Mouse (Mus musculus): ENCODE measurements around the gene Il19. TPM values are rescaled to one million over a fixed set of nuclear protein-coding genes. Genes with fewer than 3 reads are reported as not detected.

Gene Il19
- total RNA-seq (2021): not detected

DNA sequence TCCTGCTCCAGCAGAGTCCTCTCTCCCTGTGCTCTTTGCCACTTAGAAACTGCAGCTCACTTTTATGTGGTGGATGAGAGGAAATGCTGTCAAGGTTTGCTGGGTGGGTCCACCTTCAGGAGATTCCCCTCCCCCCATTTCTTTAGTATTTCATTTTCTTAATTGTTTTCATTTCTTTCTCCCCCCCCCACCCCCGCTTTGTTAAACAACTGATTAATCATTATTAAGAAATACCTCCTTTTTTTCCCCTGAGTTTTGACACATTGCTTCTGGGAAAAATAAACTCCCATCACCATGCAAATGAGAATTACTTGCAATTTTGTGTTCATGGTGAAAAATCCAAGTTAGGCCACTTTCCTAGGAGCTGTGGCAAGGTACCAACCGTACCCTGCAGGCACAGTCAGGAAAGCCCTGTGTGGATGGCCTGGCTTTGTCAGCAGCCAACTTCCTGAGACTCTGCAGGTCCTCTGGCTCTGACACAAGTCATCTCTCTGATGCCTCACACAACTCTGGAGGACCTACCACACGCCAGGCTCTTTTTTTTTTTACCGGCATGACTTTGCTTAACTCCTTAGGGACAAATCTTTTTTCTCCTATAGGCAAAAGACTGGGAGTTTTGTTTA, at the start of gene Il19:
Gene Il19, minus strand, starts transcription at position 51 of the 623 bp plus-strand sequence.
- no peak for DNase-seq (ENCODE audit: low spot score in 2 of 2)
- intact Hi-C loops (cut with DNase I): no loop called here

DNA sequence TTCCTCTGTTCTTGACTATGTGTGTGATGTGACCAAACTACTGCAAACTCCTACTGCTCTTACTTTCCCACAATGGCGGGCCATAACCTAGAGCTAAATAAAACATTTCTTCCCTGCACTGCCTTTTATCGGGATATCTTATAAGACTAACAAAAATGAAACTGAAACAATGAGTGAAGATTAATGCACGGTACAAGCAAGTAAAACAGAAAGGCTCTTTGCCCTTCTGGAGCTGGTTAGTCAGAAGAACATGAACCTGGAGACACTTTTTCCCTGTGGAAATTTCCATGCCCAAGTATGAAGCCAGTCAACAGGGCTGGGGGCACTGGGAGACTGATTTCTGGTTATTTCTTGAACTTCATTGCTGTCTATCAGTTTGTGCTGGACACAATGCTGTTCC, 49.4 kb upstream of the Il19 start:
- no peak for DNase-seq (ENCODE audit: low spot score in 2 of 2)
- intact Hi-C loops (cut with DNase I): loop anchor here (5.0 kb wide), 1 partner anchor 63 kb away; no protein-coding TSS in a partner anchor

DNA sequence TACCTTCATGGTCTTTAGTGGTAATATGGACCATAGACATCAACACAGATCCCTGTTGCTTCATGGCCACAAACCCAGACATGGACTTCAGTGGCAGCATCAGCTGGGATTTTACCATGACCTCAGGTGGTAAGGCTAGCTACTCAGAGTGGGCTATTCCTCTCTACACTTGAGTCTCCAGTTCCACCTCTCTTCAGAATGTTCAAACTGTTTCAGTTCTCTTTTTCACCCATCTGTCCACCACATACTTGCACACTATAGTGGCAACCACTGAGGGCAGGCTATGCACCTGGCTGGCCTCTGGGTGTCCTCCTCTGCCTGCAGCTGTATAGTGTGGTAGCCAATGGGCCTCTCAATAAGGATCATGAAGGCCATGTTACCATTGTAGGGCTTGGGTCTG, 47.5 kb upstream of the Il19 start:
- DNase-seq (ENCODE audit: low spot score in 2 of 2): no peak
- intact Hi-C loops (cut with DNase I): loop anchor here (5.0 kb wide), 1 partner anchor 65 kb away; no protein-coding TSS in a partner anchor

DNA sequence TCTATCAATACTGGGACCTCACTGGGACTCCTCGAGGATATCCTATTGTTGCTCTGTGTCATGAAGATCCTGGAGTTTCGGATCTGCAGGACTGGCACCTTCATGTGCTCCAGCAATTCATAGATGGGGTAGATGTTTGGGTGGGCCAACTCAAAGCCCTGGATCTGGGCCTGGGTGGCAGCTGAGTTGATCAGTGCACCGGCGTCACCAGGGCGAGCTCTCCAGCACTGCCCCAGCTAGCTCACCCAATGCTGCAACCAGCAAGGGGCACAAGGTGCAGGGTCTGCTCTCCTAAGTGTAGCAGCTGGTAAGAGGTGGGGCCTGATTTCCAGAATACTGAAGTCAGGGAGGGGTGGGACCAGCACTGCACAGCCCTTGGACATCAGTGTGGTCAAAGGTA, 47.1 kb upstream of the Il19 start:
- intact Hi-C loops (cut with DNase I): loop anchor here (5.0 kb wide), 1 partner anchor 65 kb away; no protein-coding TSS in a partner anchor
- DNase-seq (ENCODE audit: low spot score in 2 of 2): no peak

DNA sequence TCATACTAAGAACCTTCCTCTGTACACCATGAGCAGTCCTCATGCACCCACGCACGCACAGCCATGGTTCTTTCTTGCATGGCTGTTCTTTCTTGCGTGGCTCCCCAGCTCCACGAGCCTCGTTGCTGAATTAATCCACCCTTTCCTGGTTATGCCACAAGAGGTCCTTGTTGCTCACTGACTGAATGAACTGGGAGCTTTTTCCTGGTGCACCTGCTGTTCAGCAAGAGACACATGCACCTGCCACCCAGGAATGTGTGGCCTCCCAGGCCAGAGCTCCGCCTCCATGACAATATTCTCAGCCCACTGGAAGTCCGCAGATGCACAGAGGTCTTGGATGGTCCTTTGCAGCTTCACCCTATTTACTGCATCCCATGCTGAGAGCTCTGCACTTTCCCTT, 44.5 kb upstream of the Il19 start:
- no peak for DNase-seq (ENCODE audit: low spot score in 2 of 2)
- intact Hi-C loops (cut with DNase I): loop anchor here (5.0 kb wide), 1 partner anchor 107 kb away; no protein-coding TSS in a partner anchor

DNA sequence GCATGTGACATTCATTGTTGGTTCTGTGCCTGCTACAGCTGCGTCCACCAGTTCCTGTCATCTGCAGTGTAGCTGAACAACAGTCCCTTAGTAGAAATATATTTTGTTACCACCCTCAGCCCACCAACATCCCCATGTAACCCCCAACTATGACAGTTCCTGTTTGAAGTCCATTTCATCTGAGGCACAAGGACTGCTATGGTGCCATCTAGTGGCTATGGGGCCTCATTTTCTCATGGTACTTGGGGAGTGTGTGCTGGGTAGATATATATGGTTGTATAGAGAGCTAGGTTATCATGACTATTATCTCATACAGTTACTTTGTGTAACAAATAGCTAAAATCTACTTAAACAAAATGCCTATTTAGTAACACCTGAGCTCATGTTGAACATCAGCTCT, 39.5 kb upstream of the Il19 start:
- peak in 1 of 2 experiments; percentile 18 for DNase-seq (ENCODE audit: low spot score in 2 of 2)
- intact Hi-C loops (cut with DNase I): no loop called here

DNA sequence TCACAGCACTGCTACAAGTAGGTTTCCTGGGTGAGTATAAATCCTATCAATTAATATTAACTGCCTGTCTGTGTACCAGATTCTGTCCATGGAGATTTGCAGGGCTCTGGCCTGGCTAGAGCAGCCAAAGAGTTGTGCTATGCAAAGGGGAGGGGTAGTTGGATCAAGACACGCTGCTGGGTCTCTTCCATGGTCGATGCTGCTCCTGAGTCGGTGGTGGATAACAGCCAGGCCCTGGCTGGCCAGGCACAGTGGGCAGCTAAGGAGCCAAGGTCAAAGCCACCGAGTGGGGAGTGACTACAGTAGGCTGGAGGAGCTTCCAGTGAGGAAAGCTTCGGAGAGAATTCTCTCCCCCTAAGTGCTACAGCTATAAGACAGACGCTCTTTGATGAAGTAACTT, 24.0 kb upstream of the Il19 start:
- no peak for DNase-seq (ENCODE audit: low spot score in 2 of 2)
- intact Hi-C loops (cut with DNase I): no loop called here

DNA sequence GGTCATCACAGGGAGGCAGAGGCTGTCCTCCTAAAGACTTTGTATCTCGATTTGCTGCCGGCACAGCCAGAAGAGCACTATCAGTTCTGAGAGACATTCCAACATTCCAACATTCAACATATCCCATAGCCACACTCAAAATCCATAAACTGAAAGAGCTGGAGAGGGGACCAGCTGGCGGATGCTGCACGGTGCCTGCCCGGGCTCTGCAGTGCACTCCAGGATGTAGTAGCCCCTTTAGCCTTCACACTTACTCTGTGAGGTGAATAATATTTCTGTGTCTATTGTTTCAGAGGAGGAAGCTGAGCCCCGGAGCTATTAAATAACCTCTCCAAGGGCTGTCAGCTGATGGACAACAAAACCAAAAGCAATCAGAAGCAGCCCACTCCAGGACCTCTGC, 7.0 kb upstream of the Il19 start:
- intact Hi-C loops (cut with DNase I): no loop called here
- no peak for DNase-seq (ENCODE audit: low spot score in 2 of 2)

DNA sequence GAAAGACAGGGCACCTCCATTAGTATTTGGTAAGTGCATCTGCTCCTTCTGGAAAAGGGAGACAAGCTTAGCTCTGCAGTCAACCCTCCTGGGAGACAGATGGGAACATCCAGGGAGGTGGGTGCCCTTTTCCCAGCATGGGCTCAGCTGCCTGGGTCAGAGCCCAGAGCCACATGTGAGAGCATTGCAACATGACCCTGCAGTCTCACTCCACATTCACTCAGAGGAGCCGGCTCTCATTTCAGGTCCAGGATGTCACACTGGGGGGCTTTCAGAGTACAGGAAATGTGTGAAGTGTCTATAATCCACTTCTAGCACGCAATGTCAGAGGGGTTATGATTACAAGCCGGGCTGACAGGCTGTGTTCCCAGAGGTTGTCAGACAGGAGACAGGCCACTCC, 1.9 kb upstream of the Il19 start:
- intact Hi-C loops (cut with DNase I): no loop called here

DNA sequence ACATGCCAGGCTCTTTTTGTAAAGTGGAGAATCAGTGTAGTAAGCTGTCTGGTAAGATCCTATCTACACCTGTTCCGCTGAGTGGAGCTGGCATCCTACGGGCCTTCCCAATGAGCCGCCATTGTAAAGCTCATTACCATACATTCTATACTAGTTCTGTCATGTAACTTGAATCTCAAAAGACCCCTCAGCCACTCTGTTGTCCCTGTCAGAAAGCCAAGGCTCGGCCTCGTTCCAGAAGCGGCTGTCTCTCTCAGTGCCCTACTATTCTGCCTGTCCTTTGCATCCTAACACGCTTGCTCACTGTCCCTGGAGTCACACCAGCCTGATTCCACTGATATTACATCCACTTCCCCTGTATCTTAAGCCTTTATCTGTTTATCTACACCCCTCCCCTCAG, 1.7 kb downstream of the Il19 start:
- intact Hi-C loops (cut with DNase I): no loop called here
- no peak for DNase-seq (ENCODE audit: low spot score in 2 of 2)

More for the DNA sequence above, 1.9 kb upstream of the Il19 start:
- no peak for DNase-seq (ENCODE audit: low spot score in 2 of 2)

DNA sequence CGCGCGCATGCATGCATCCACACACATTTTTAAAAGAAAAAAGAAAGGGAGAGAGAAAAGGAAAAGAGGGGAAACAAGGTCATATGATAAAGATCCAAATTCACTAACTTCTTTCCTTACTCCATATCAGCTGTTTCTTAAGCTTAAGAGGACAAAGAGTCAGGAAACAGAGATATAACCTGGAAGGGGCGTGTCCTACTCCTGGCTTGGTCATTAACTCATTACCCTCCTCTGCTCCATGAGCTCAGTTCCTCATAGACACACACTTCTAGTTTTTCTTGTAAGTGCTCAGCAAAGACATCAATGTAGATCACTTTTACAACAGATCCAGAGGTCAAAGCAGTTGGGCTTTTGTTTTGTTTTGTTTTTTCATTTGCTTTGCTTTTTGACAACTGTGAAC, 2.7 kb downstream of the Il19 start:
- intact Hi-C loops (cut with DNase I): no loop called here
- DNase-seq (ENCODE audit: low spot score in 2 of 2): no peak

DNA sequence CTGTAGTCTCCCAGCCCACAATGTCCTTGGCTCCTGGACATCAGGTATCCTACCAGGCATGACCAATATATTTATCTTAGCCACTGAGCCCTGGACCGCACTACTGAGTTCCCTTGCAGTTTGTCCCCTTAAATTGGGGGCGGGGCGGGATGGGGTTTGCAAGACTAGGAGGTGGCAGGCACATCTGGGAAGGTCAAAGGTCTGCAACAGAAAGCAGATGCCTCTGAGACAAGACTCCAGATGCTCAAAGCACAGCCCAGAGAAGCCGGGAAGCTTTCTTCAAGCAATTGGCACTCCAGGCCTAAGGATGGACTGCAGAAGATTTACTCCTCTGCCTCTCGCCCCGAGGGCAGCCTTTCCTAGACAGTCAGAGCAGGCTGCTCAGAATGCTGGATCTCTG, 3.6 kb downstream of the Il19 start:
- intact Hi-C loops (cut with DNase I): no loop called here
- no peak for DNase-seq (ENCODE audit: low spot score in 2 of 2)

DNA sequence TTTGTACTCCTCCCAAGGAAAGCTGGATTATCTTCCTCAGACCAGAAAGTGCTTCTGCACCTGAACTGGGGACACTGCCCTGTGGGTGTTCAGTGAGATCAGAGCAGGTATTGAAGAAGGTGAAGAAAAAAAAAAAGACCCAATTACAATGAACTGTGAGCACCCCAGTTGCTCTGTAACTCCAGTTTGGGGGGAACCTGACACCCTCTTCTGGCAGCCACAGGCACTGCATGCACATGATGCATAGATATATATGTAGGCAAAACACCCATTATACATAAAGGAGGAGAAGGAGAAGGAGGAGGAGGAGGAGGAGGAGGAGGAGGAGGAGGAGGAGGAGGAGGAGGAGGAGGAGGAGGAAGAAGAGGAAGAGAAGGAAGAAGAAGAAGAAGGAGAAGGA, 13.4 kb downstream of the Il19 start:
- DNase-seq (ENCODE audit: low spot score in 2 of 2): no peak

DNA sequence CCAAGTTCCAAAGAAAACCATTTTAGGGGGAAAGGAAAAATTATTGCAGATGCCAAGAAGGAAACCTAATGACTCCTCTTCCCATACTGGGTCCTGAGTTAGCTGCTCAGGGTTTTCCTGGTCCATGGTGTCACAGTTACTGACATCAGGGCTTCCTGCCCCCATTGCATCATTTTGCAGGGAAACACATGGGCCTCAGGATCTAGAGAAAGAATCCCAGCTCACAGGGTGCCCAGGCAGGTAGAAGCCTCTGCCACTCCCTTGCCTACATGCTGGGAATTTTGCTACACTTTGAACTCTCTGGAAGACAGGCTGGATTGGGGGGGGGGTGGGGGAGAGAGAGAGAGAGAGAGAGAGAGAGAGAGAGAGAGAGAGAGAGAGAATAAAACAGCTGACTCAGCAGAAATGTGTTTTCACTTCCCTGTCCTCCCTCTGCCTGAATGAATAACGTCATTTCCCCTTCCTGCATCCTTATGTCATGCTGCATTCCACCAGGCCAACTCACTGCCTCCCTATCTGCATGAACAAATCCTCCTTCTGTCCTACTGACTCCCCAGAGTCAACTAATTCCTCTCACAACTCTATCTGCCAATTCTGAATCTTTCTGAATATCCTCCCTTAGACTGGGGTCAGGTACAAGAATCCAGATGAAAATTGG, 21.5 kb downstream of the Il19 start:
- intact Hi-C loops (cut with DNase I): no loop called here
- DNase-seq (ENCODE audit: low spot score in 2 of 2): no peak

More for the DNA sequence above, 13.4 kb downstream of the Il19 start:
- intact Hi-C loops (cut with DNase I): no loop called here

DNA sequence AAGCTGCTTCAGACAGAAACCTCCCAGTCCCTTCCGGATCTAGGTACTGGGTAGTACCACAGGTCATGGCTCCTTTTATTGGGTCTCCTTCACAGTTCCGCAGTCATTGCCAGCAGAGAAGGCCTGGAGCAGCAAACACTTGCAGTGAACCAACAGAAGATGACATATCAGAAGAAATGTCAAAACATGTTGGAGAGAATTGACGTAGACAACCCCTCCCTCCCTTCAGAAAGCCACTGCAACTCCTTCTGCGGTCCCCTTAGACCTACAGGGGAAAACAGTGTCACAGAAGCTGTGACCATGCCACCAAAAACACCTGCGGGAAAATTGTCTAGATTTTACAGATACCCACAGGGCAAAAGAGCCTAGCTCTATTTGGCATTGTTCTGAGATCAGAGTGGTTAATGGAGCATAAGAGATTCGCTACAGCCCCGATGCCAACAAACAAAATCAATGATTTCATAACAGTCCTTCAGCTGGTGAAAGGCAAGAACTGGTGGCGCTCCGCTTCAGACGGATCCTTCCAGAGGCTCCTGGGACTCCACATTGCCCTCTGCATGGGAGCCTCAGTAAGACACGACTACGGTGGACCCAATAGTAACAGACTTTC, 28.4 kb downstream of the Il19 start, which contains the start of gene Il20:
Gene Il20, minus strand, starts transcription at position 51 of the 610 bp plus-strand sequence.
- intact Hi-C loops (cut with DNase I): no loop called here
- DNase-seq (ENCODE audit: low spot score in 2 of 2): no peak

DNA sequence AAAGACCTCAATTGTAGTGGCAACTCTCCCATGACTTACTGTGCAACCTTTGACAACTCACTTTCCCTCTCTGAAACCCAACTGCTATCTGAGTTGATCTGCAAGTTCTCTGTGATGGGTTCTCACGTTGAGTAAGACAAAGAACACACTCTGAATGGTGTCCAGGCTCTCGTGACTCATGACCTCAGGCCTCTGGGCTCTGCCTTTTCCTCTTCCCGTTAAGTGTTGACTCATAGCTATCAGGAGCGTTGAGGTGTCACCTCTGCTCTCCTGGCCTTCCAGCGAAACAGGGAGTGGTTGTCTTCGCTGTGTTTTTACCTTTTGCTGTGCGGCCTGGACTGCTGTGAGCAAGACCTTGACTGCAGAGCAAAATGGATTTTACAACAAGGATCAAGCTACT, 37.4 kb downstream of the Il19 start:
- DNase-seq (ENCODE audit: low spot score in 2 of 2): no peak
- intact Hi-C loops (cut with DNase I): no loop called here

DNA sequence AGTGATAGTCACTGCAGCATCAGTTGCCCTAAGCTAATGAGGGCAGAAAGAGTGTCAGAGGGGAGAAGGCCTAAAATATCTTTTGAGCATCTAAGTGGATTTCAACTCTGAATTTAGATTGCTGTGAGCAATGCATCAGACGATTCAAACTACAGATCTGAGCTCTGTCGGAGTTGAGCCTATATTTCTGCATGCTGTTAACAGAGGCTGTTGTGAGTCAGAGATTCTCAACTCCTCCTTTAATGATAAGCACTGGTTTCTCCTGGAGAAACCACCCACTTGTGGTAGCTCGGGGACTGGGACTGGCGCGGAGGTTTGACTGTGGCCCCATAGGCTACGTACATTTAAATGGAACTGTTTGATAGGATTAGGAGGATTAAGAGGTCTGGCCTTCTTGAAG, 45.4 kb downstream of the Il19 start:
- intact Hi-C loops (cut with DNase I): no loop called here
- DNase-seq (ENCODE audit: low spot score in 2 of 2): no peak

DNA sequence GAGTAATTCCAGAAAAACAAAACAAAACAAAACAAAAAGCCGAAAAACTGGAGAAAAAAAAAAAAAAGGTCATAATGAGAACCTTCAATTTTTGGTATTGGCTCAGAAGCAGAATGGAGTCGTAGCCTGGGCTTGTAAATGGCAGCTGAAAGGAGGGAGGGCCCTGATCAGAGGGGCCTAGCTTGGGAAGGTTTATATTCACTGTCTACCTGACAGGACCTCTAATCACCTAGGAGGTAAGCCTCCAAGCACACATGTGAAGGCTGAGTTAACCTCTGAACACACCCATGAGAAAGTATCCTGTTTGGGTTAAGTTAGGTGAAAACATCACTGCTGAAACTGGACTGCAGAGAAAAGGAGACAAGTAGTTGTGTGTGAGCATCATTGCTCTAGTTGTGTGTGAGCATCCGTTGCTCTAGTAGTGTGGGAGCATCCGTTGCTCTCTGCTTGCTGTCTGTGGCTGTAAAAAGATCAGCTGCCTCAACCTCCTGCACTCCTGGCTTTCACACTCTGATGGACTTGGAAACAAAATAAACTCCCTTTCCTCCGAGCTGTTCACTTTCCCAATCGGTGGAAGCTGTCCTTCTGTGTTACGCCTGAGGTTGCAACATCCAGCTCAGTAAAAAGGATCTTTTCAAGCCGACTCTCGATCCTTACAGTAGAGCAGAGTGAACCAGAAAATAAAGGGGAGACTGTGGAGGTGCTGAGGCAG, 46.4 kb downstream of the Il19 start:
- DNase-seq (ENCODE audit: low spot score in 2 of 2): no peak
- intact Hi-C loops (cut with DNase I): no loop called here

DNA sequence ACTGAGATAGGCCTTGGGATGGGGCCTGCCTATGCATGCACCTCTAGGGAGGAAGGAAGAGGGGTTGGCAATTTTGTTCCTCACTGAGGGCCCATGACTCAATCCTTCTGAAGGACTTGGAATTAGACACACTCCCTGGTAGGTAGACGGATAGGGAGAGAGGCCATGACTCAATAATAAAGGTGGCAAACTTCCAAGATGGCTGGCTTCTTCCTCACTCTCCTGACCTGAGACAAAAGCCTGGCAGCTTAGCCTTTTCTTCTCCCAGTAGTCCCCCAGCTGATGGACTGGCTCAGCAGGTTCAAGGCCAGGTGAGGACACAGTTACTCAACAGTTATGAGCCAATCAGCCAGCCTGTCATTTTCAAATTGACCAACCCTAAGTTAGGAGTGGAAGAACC, 47.5 kb downstream of the Il19 start:
- intact Hi-C loops (cut with DNase I): no loop called here

DNA sequence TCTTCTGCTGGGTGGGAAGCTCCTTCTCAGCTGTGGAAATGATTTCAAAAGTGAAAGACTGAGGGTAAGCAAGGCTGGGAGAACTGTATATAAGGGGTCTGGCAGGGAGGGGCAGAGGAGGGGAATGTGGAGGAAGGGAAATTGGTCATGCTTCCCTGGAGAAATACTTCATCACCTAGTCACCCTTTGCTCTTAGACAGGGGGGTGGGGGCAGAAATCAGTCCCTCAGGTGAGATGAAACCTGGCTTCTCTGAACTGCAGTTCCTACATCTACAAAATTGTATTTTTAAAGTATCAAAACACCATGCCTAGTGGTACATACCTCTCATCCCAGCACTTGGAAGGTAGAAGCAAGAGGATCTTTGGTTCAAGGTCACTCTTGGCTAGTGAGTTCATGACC, 52.6 kb downstream of the Il19 start, which contains the start of gene Il24:
Gene Il24, minus strand, starts transcription at position 101 of the 400 bp plus-strand sequence.
- no peak for DNase-seq (ENCODE audit: low spot score in 2 of 2)
- intact Hi-C loops (cut with DNase I): no loop called here

More for the DNA sequence above, 47.5 kb downstream of the Il19 start:
- DNase-seq (ENCODE audit: low spot score in 2 of 2): no peak

Measured in left cerebral cortex, postnatal 36 days (tissue).